Mouse (Mus musculus) bone marrow, adult 2 months (tissue): ENCODE results near the gene Cytip.

Source experiments
- CTCF ChIP-seq: fragments of 200-500 bp; IDR thresholded peaks from 2 replicates; pipeline ENCODE4 v1.5.1; 2011; ENCODE audit warnings: low read length, control low read depth; ENCODE audit not compliant: control insufficient read depth, insufficient read depth
- POLR2A ChIP-seq: fragments of 200-500 bp; IDR thresholded peaks from 2 replicates; pipeline ENCODE4 v1.6.1; 2011; ENCODE audit warnings: low read depth, mild to moderate bottlenecking, control low read depth, low read length, borderline replicate concordance; ENCODE audit not compliant: control insufficient read depth

GRCm38 (mm10) chr2:58140531-58140930 is 54.8 kb downstream of the Cytip start:
- TF ChIP-seq CTCF (no peak), POLR2A (no peak)
